Mouse (Mus musculus): Measurements from ENCODE around the gene Map3k5.

GRCm38 (mm10) chr10:20064556-20065207 lies 130.4 kb downstream of the Map3k5 start:
- TF ChIP-seq CTCF (conservative IDR thresholded peaks at IDR 0.05; ENCODE audit: insufficient read depth, insufficient read length, low read depth, low read length) = no peak
- no peak for TF ChIP-seq POLR2A (IDR thresholded peaks at IDR 0.05; ENCODE audit: low read depth, low read length)
